In the genomic region with DNA sequence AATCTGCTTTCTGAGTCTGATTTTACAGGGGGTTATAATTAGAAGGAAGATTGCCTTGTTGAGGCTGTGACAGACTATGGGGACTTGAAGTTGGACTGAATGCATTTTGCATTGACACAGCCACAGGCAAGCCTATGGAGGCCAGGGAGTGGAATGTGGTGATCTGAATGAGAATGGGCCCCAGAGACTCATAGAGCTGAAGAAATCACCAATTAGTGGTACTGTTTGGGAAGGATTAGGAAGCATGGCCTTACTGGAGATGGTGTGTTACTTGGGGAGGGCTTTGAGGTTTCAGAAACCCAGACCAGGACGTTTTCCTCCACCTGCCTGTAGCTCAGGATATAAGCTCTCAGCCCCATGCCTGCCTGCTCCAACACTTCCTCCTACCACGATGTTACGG, we compare ENCODE assay signal across 21 mouse cellular contexts.
"Had no signal": no experiment of that assay in that cellular context is flagged by ENCODE, and none has a peak within 500 bp of the region (broad histone marks: within the 10 kb centered on the region; RNA-seq: fewer than 3 reads in every experiment).

No protein-coding gene starts in this region.

- H3K9me3 ChIP-seq: heart, embryonic 13.5 days; heart, embryonic 15.5 days; hindbrain, embryonic 12.5 days; intestine, embryonic 15.5 days; limb, embryonic 13.5 days; limb, embryonic 15.5 days; liver, embryonic 12.5 days had no signal

- H3K4me1 ChIP-seq: heart, embryonic 13.5 days; heart, embryonic 15.5 days; intestine, embryonic 15.5 days; limb, embryonic 15.5 days; liver, embryonic 12.5 days had no signal

- H3K27me3 ChIP-seq: heart, embryonic 13.5 days; heart, embryonic 15.5 days; hindbrain, embryonic 12.5 days; intestine, embryonic 15.5 days; limb, embryonic 13.5 days; limb, embryonic 15.5 days; liver, embryonic 12.5 days had no signal

- H3K4me3 ChIP-seq: heart, adult 2 months; heart, embryonic 13.5 days; heart, embryonic 15.5 days; hindbrain, embryonic 12.5 days; intestine, embryonic 15.5 days; layer of hippocampus, adult 2 months; left cerebral cortex, adult 2 months; limb, embryonic 13.5 days; limb, embryonic 15.5 days; liver, embryonic 12.5 days had no signal

- DNase-seq: gastrocnemius, postnatal 14 days; gastrocnemius, postnatal 36 days; heart, adult 11 months; heart, adult 2 months; heart, postnatal 14 days; heart, postnatal 36 days; kidney, adult 18-20 months; kidney, adult 8-10 months; kidney, postnatal 10 days; kidney, postnatal 25 days; kidney, postnatal 4 days; left cerebral cortex, postnatal 4 days had no signal
